Mouse (Mus musculus): ENCODE measurements around the gene Dusp5.
"Not testable (repeated sequence)": the region's sequence is repeated elsewhere in the genome, so short reads cannot be mapped to it uniquely, and the experiment has no call there.

Dusp5 gene

DNA sequence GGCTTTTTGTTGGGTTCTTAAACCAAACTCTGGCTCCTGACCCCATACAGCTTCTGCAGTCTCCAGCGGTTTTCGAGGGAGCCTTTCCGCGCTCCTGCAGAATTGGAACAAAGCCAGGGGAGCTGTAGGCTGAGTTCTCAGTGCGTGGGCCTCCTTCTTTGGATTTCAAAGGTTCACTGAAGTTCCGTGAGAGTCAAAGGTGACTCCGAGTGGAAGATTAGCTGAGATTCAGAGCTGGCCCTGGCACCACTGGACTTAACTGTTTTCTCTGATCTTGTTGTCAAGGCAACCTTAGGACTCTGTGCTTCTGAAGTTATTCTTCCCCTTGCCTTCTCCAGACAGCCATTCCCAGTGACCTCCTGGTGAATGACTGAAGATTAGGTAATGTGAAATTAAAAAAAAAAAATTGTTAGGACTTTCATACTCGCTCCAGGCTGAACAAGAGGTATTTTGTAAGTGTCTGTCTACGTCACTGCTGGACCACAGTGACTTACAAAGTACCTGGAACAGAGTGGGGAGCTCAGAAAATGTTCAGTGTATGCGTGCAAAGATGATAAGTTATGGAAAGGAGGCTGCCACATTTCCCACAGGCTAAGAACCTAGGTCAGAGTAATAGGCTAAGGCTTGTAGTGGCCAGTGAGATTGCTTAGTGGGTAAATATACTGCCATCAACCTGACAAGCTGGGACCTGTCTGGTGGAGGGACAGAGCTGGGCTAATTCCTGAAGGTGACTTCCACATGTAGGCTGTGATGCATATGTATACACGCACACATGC, 48.3 kb downstream of the Dusp5 start:
- DNase-seq, result no peak

DNA sequence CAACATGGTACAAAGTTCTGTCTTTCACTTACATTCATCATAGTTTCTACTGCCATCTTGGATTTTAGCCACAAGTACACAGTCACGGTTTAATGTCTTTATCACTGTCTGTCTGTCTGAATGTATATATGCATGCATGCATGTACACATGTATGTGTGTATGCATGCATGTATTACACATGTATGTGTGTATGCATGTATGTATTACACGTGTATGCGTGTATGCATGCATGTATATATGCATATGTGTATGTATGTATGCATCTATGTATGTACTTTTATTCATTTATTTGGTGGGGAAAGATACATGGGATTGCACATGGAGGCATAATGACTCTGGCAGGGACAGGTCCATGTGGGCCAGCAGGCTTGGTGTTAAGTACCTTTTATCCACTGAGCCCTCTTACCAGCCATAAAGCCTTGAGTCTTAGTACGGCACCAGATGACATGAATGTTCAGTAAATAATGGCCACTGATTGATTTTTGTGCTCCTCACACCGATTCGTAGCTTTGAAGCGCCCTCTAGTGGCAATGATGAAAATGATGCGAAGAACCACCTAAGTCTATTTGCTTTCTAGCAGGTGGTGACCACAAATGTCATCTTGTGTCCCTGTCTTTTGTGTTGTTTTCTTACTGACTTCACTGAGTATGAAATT, 49.8 kb downstream of the Dusp5 start:
- peak; percentile 43 to 44 for DNase-seq

DNA sequence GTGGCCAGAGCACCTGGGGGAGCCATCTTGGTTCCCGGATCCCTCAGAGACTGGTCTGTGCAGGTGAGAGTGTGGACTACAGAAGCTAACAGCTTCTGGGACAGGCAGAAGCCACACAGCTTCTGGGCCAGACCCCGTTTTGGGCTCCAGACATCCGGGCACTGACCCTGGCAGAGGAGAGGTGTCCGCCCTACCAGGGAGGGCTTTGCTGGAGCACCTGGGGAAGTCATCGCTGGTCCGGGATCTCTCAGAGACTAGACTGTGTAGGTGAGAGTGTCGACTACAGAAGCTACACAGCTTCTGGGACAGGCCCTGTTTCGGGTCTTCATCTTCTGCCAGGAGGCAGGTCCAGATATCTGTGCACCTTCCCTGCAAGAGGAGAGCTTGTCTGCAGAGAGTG, 51.4 kb downstream of the Dusp5 start:
- DNase-seq, result not testable (repeated sequence)

DNA sequence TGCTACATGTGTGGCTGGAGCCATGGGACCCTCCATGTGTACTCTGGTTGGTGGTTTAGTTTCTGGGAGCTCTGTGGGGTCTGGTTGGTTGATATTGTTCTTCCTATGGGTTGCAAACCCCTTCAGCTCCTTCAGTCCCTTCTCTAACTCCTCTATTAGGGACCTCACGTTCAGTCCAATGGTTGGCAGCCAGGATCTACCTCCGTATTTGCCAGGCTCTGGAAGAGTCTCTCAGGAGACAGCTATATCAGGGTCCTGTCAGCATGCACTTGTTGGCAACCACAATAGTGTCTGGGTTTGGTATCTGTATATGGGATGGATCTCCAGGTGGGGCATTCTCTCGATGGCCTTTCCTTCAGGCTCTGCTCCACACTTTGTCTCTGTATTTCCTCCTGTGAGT, 58.8 kb downstream of the Dusp5 start:
- DNase-seq, result not testable (repeated sequence)

DNA sequence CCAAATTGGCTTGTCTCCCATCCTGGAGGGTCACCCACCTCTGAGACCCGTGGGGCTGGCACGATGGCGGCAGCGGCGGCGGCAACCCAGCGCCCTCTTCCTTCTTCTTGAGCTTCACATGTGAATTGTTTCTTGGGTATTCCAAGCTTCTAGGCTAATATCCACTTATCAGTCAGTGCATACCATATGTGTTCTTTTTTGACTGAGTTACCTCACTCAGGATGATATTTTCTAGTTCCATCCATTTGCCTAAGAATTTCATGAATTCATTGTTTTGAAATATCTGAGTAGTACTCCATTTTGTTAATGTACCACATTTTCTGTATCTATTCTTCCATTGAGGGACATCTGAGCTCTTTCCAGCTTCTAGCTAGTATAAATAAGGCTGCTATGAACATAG, 60.1 kb downstream of the Dusp5 start, which contains the start of gene Nutf2-ps1:
TSS of gene Nutf2-ps1 (minus strand) at position 101 of the 400 bp plus-strand sequence.
- DNase-seq, result not testable (repeated sequence)

Data from thymus, postnatal 36 days (tissue).